Mouse (Mus musculus): ENCODE data around the gene H2-T24.
"Not testable (repeated sequence)": the region's sequence is repeated elsewhere in the genome, so short reads cannot be mapped to it uniquely, and the experiment has no call there.

GRCm38 (mm10) chr17:36030046-36030702 is 9.8 kb upstream of the H2-T24 start:
- not testable (repeated sequence) for TF ChIP-seq CTCF, POLR2A (IDR thresholded peaks at IDR 0.05; ENCODE audit: insufficient read depth, low read depth, low read length)

Measured in olfactory bulb, adult 2 months (tissue).